Mouse (Mus musculus): Measurements from ENCODE around the gene Rab1b.

Gene Rab1b

GRCm38 (mm10) chr19:5060365-5061330 lies 46.2 kb downstream of the Rab1b start:
- in situ Hi-C loops (cut with MboI; ENCODE audit: low pct_unique_long_range_greater_than_20kb in 1 of 2, low sequenced_read_pairs in 2 of 2, unreplicated experiment in 1 of 2) = no loop called here

GRCm38 (mm10) chr19:5058801-5059771 lies 47.8 kb downstream of the Rab1b start:
- in situ Hi-C loops (cut with MboI; ENCODE audit: low pct_unique_long_range_greater_than_20kb in 1 of 2, low sequenced_read_pairs in 2 of 2, unreplicated experiment in 1 of 2) = no loop called here

GRCm38 (mm10) chr19:5057876-5058775 lies 48.7 kb downstream of the Rab1b start:
- in situ Hi-C loops (cut with MboI; ENCODE audit: low pct_unique_long_range_greater_than_20kb in 1 of 2, low sequenced_read_pairs in 2 of 2, unreplicated experiment in 1 of 2) = no loop called here

GRCm38 (mm10) chr19:5056251-5056650 lies 50.6 kb downstream of the Rab1b start:
- in situ Hi-C loops (cut with MboI; ENCODE audit: low pct_unique_long_range_greater_than_20kb in 1 of 2, low sequenced_read_pairs in 2 of 2, unreplicated experiment in 1 of 2) = no loop called here

- in situ Hi-C loops (cut with MboI; ENCODE audit: low pct_unique_long_range_greater_than_20kb in 1 of 2, low sequenced_read_pairs in 2 of 2, unreplicated experiment in 1 of 2) = no loop called here
Measured at GRCm38 (mm10) chr19:5053909-5054308, 53.0 kb downstream of the Rab1b start.

GRCm38 (mm10) chr19:5052853-5053252 lies 54.0 kb downstream of the Rab1b start:
- in situ Hi-C loops (cut with MboI; ENCODE audit: low pct_unique_long_range_greater_than_20kb in 1 of 2, low sequenced_read_pairs in 2 of 2, unreplicated experiment in 1 of 2) = no loop called here

- in situ Hi-C loops (cut with MboI; ENCODE audit: low pct_unique_long_range_greater_than_20kb in 1 of 2, low sequenced_read_pairs in 2 of 2, unreplicated experiment in 1 of 2) = no loop called here
Measured at GRCm38 (mm10) chr19:5052166-5052822, 54.6 kb downstream of the Rab1b start.

- in situ Hi-C loops (cut with MboI; ENCODE audit: low pct_unique_long_range_greater_than_20kb in 1 of 2, low sequenced_read_pairs in 2 of 2, unreplicated experiment in 1 of 2) = no loop called here
Measured at GRCm38 (mm10) chr19:5051515-5051914, 55.4 kb downstream of the Rab1b start.

GRCm38 (mm10) chr19:5051031-5051430 lies 55.8 kb downstream of the Rab1b start:
- in situ Hi-C loops (cut with MboI; ENCODE audit: low pct_unique_long_range_greater_than_20kb in 1 of 2, low sequenced_read_pairs in 2 of 2, unreplicated experiment in 1 of 2) = no loop called here

GRCm38 (mm10) chr19:5050047-5050905 lies 56.6 kb downstream of the Rab1b start, which contains the start of gene Rin1:
TSS of gene Rin1 (plus strand) at chr19:5050481.
- in situ Hi-C loops (cut with MboI; ENCODE audit: low pct_unique_long_range_greater_than_20kb in 1 of 2, low sequenced_read_pairs in 2 of 2, unreplicated experiment in 1 of 2) = no loop called here

- in situ Hi-C loops (cut with MboI; ENCODE audit: low pct_unique_long_range_greater_than_20kb in 1 of 2, low sequenced_read_pairs in 2 of 2, unreplicated experiment in 1 of 2) = no loop called here
Measured at GRCm38 (mm10) chr19:5049325-5049724, 57.5 kb downstream of the Rab1b start.

Measured in mouse embryonic stem cell (cell line).